Mouse (Mus musculus) thymus, postnatal 4 days (tissue): ENCODE measurements at regions not wholly inside any gene's neighbourhood (a gene's known extent, or its start where the extent isn't known, plus 50 kb on each side); places are given as distances from the start of the nearest gene placed in this dataset.

ENCODE experiments used
- DNase-seq: peaks from one replicate; pipeline ENCODE4 v3.0.0; 2021

GRCm38 (mm10) chr10:17288231-17288630 lies 434.8 kb upstream of the Cited2 start:
- no peak for DNase-seq

GRCm38 (mm10) chr10:17292331-17292730 lies 430.7 kb upstream of the Cited2 start:
- DNase-seq = no peak

GRCm38 (mm10) chr10:17294440-17294839 lies 428.6 kb upstream of the Cited2 start:
- DNase-seq = no peak

GRCm38 (mm10) chr10:17295157-17295556 lies 427.9 kb upstream of the Cited2 start:
- no peak for DNase-seq

GRCm38 (mm10) chr10:17299600-17299999 lies 423.4 kb upstream of the Cited2 start:
- DNase-seq = no peak

- DNase-seq = no peak
These were observed 396.3 kb upstream of the Cited2 start for GRCm38 (mm10) chr10:17326724-17327123.

- no peak for DNase-seq
These were observed 392.0 kb upstream of the Cited2 start for GRCm38 (mm10) chr10:17330904-17331606.

GRCm38 (mm10) chr10:17331607-17332008 lies 391.4 kb upstream of the Cited2 start:
- DNase-seq = no peak

- DNase-seq = peak; percentile 36
These were observed 390.8 kb upstream of the Cited2 start for GRCm38 (mm10) chr10:17332025-17332767.

- no peak for DNase-seq
These were observed 390.0 kb upstream of the Cited2 start for GRCm38 (mm10) chr10:17332986-17333385.

- DNase-seq = peak; percentile 9
These were observed 389.3 kb upstream of the Cited2 start for GRCm38 (mm10) chr10:17333676-17334075.

- DNase-seq = no peak
These were observed 385.8 kb upstream of the Cited2 start for GRCm38 (mm10) chr10:17337217-17337616.

- no peak for DNase-seq
These were observed 379.2 kb upstream of the Cited2 start for GRCm38 (mm10) chr10:17343829-17344228.

GRCm38 (mm10) chr10:17352202-17352994 lies 370.6 kb upstream of the Cited2 start:
- DNase-seq = no peak

GRCm38 (mm10) chr10:17355476-17355875 lies 367.5 kb upstream of the Cited2 start:
- no peak for DNase-seq

- no peak for DNase-seq
These were observed 367.0 kb upstream of the Cited2 start for GRCm38 (mm10) chr10:17356041-17356440.

- no peak for DNase-seq
These were observed 360.4 kb upstream of the Cited2 start for GRCm38 (mm10) chr10:17362643-17363042.

GRCm38 (mm10) chr10:17366042-17366740 lies 356.8 kb upstream of the Cited2 start:
- DNase-seq = no peak

GRCm38 (mm10) chr10:17367026-17367425 lies 356.0 kb upstream of the Cited2 start:
- no peak for DNase-seq

- no peak for DNase-seq
These were observed 355.6 kb upstream of the Cited2 start for GRCm38 (mm10) chr10:17367430-17367829.

- no peak for DNase-seq
These were observed 354.4 kb upstream of the Cited2 start for GRCm38 (mm10) chr10:17368636-17369035.

- no peak for DNase-seq
These were observed 350.1 kb upstream of the Cited2 start for GRCm38 (mm10) chr10:17372905-17373304.

GRCm38 (mm10) chr10:17374047-17374446 lies 349.0 kb upstream of the Cited2 start:
- DNase-seq = no peak
